Mouse (Mus musculus): ENCODE measurements around the gene Grm8.

The Grm8 gene

DNA sequence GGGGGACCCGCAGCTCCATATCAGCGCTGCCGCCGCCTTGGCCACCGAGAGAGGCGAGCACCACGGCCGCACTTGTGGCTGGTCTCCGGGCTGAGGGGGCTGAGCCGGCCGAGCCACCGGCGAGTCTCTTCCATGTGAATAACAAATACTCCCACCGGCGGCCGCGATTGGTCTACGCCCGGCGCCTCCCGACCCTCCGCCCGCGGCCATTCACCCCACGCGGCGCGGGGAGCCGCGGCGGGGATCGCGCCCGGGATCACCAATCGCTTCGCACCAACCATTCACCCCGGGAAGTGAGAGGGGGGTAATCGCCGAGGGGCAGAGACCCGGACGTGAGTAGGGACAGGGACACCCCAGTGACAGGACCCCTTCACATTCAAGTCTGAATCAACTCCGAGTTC lies at the start of gene Grm8:
Grm8 (minus strand) TSS at position 178 of the 401 bp plus-strand sequence.
- no peak for DNase-seq

- DNase-seq = no peak
Observed at GRCm38 (mm10) chr6:28169851-28170539, 35.0 kb upstream of the Grm8 start.

DNA sequence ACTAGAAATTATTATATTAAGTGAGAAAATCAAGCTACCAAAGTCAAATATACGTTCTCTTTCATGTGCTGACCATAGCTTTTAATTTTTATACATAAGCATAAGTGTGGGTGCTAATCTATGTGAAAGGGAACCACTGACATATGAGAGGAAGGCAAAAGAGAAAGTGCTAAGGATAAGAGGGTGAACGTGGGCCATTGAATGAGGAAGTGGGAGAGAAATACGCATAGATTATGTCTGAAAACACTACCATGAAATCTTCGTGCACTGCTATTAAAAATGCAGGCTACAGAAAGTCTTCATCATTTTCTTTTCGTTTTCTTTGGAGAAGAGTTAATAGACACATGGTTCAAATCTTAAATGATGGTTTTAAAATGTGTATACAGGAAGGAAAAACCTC lies 25.4 kb upstream of the Grm8 start:
- no peak for DNase-seq

GRCm38 (mm10) chr6:28146445-28146844 lies 11.5 kb upstream of the Grm8 start:
- no peak for DNase-seq

GRCm38 (mm10) chr6:28142332-28142731 lies 7.4 kb upstream of the Grm8 start:
- DNase-seq = no peak

GRCm38 (mm10) chr6:28135411-28136233 lies 644 bp upstream of the Grm8 start:
- peak; percentile 67 for DNase-seq

DNA sequence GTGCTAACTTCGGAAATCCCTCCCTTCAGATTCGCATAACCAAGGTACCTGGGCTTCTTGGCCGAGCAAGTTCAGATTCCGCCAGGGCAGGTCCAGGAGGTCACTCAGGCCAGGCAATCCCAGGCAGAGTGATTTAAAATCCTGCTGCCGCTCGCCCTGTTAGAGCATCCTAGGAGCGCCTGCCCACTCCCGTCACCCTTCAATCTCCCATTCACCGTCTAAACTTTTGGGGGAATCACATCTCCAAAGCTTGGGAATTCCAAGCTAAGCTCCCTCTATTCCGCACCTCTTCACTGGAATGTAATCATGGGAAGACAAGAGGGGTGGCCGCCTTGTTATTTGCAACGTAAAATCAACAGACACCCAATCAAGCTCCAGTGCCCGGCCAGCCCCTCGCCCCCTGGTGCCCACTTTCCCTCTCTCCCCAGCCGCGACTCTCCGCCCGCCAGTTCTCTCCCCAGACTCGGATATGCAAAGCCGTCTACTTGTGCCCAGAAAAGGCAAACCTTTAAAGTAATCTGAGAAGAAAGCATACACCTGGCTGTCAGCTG lies 652 bp downstream of the Grm8 start:
- DNase-seq = no peak

- no peak for DNase-seq
Observed at GRCm38 (mm10) chr6:28133206-28134063, 1.5 kb downstream of the Grm8 start.

GRCm38 (mm10) chr6:28132056-28132455 lies 2.9 kb downstream of the Grm8 start:
- DNase-seq = no peak

DNA sequence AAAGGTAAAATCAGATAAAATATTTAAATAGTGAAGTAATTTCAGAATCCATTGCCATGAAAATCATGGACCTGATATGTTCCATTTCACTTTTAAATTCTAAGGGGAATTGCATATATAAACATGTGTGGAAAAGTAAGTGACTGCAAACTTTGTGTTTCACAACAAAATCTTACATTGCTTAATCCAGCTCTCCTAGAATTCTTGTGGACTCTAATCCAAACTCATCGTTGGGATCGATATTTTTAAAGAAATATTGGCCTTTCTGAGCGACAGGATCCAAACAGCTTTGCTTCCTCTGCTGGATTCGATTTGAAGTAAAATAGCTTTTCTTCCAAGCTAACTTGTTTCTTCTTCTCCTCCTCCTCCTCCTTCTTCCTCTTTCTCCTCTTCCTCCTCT lies 6.1 kb downstream of the Grm8 start:
- no peak for DNase-seq

DNA sequence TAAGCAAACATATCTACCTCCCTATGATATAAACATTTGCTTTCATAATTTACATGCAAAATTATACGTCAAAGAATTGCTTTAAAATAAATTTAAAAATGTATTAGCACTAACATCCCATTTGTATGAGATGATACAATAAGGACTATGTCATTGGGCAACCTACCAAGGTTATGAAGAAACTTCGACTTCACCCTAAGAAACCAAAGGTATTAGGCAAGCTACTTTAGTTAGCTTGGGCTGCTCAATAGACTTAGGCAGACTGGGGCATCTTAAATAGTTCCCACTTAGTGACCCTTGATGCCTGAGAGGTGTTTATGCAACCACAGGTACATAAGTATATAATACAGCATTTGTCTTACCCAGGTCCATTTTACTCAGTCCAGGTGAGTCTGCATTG lies 19.5 kb downstream of the Grm8 start:
- no peak for DNase-seq

GRCm38 (mm10) chr6:28114916-28115315 lies 20.1 kb downstream of the Grm8 start:
- DNase-seq = no peak

GRCm38 (mm10) chr6:28111551-28111950 lies 23.4 kb downstream of the Grm8 start:
- no peak for DNase-seq

DNA sequence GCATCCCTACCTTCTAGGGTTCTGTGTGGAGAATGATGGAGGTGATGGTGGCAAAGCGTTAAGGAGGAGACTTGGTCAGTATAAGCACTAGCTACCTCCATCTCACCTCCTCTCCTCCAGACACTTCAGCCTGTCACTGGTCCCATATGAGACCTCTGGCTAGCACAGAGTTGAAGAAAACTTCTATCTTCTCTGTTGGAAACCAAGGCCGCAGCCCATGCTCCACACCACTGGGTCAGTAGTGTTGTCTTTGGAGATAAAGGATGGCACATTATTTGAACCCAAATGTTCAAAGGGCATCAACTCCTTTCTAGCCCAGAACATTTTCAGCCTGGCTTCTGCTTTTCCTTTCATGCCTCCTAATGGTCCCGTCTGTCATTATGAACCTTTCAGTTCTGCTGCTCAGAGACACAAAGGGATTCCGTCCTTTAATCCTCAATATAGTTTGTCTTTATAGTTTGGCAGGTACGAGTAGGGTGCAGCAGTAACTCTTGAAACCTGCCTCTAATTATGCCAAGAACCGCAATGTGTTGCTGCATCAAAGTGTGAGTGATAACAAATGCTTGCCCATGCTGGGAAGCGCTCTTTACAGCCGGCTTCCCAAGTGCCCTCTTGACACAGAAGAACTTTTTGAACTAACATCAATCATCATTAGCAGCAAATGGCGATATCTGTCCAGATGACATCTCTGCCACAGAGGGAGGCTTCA lies 32.2 kb downstream of the Grm8 start:
- DNase-seq = no peak

- no peak for DNase-seq
Observed at GRCm38 (mm10) chr6:28100001-28100400, 35.0 kb downstream of the Grm8 start.

DNA sequence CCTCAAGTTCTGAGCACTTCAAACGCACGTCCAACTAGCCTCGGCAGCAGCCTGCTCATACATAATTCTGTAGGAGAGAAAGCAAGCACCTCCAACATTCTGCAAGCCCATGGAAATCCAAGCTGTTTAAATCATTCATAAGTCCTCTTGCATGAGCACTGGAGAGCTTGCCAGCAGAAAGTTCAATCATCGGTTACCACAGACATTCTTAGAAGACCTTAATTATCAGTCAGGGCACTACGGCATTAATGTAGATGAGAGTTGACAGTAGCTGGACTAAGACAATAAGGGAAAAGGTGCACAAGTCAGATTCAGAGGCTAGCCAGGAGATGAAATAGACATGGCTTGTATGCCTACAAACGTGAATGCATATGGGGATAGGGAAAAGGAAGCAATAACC lies 42.5 kb downstream of the Grm8 start:
- DNase-seq = no peak

DNA sequence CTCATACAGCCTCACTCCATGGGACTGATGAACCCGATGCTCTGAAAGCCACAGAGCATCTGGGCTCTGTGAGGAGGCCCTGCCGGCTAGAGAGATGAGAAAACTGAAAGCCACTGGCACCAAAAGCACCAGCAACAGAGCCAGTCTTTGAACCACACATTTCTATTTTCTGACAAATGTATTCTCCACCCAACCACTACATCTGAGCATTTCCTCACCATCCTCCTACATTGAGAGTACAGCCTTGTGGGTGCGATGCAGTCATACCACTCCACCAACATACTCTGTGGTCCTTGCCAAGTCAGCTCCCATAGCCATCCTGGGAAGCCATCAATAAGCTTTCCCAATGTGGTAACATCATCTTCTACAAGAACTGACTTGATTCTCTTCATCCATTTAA lies 43.1 kb downstream of the Grm8 start:
- DNase-seq = no peak

DNA sequence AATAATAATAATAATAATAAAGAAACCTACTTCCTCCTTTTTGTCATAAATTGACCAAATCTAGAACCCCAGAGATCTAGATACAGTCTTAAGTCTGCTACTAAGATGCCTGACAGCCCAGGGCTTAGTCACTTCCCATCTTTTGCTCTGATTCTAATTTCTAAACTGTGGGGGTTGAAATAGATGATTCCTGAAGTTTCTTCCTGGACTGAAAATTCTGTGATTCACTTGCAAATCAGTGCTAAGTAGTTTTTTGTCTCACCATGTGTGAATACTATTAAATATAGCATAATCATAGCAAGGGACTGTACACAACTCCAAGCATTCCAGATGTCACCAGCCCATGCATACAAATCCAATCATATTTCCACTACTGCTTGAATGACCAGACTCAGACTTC lies 44.0 kb downstream of the Grm8 start:
- no peak for DNase-seq

- no peak for DNase-seq
Observed at GRCm38 (mm10) chr6:28075534-28075933, 59.4 kb downstream of the Grm8 start.

DNA sequence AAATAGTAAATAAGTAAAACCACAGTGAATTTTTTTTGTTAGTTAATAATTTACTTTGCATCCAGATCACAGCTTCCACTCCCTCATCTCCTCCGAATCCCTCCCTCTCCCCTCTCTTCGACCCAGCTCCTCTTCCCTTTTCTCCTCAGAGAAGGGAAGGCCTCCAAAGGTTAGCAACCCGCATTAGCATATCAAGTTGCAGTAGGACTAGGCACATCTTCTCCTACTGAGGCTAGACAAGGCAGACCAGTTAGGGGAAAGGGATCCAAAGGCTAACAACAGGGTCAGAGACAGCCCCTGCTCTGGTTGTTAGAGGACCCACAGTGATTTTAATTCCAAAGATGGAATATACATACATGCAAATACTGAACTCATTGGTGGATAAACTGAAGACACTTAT lies 60.5 kb downstream of the Grm8 start:
- no peak for DNase-seq

- DNase-seq = no peak
Observed at GRCm38 (mm10) chr6:28051966-28052365, 83.0 kb downstream of the Grm8 start.

- no peak for DNase-seq
Observed at GRCm38 (mm10) chr6:28042339-28042738, 92.6 kb downstream of the Grm8 start.

DNA sequence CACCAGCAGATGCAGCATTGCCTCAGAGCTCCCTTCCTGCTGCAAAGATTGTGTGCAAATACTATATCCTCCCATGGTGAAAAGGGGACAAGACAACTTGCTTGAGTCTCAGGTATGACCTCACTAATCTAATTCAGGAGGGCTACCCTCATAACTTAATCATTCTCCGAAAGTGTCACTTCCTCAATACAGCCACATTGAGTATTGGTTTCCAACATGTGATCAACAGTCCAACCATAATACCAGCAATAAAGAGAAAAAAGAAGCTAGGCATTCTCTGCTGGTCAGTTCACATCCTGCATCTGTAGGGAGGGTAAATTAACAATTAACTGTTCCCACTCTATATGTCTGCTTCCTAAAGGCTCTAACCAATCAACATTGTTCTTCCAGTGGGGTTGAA lies 94.2 kb downstream of the Grm8 start:
- no peak for DNase-seq

Data from cerebellum, adult 9-11 months (tissue).